Mouse (Mus musculus): Measurements from ENCODE around the gene Tle3. TPM values are rescaled to one million over a fixed set of nuclear protein-coding genes. Genes with fewer than 3 reads are reported as not detected.

The Tle3 gene
- total RNA-seq (2021), result 10 to 100 TPM; 54.3 to 58.3 TPM
- long read RNA-seq, experiment 1, partial matches to known transcripts, result 9 of 12 reads
- long read RNA-seq, experiment 1, other reads (novel, unspliced or antisense), result 3 of 12 reads
- long read RNA-seq, experiment 2, partial matches to known transcripts, result 9 of 10 reads
- long read RNA-seq, experiment 2, other reads (novel, unspliced or antisense), result 1 of 10 reads

DNA sequence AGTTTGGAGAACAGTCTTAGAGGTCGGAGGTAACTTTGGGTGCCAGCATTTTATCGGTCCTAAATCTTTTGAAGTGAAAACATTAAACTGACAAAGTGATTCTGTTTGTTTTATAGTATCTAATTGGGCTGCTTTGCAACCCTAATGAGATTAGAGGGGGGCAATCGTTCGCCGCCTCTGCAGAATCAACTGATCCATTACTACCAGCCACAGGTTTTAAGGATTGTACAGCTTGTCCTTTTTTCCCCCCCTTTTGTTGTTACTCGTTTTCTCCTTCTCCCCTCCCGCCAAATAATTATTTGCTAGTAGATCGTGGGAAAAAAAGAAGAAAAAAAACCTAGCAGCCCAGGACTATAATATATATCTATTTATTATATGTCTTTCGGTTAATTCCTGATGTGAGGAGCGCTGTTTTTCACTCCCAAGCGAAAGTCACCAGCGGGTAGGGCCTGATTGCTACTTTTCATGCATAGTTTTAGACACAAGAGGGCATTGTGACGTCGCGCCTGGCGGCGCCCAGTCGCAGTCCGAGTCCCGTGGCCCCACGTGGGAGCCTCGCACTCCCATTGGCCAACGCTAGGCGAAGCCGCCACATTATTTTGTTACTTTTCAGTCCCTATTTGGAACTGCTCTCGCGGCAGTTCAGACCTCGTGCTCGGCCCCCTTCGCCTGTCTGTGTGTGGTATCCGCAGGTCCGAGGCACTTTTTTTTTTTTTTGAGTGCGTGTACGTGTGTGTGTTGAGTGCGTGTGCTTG, at the start of gene Tle3:
Tle3 (plus strand) TSS at position 612 of the 755 bp plus-strand sequence.
- peak; percentile 98 to 99 for DNase-seq (ENCODE audit: low spot score in 2 of 2)

- no peak for DNase-seq (ENCODE audit: low spot score in 2 of 2)
Observed at GRCm38 (mm10) chr9:61323221-61323620, 48.9 kb upstream of the Tle3 start.

DNA sequence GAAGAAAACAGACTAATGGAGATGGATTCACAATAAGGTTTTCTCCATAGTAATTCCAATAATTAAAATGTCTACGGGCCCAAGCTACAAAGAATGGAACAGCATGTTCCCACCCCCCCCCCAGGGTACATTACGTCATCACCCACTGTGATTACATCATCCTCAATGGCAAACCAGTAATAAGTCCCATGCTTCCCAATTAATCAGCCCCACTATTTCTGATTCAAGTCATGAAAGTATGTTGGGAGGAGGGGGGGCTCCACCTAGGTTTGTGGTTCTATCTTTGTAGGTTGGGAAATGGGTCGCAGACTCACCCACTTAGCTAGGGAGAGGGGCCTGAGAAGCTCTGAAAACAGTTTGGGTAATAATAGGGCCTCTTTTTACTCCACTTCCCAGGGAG, 48.3 kb upstream of the Tle3 start:
- no peak for DNase-seq (ENCODE audit: low spot score in 2 of 2)

DNA sequence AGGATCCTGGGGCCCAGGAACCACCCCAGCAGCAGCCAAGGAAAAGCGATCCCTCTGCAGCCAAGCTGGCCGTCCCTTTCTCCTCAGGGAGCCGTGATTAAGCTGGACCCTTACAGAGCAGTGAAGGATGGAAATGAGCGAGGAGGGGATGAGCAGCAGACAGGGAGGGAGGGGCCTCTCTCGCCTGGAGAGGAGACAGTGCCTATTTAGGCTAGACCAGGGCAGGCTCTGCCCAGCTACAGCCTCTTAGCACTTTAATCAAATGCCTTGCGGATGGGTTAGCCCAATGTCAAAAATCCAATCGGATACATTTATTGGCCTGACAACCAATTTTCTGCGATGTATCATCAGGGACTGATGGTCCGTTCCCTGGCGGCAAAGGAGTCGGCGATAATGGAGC, 47.8 kb upstream of the Tle3 start:
- no peak for DNase-seq (ENCODE audit: low spot score in 2 of 2)

GRCm38 (mm10) chr9:61325012-61325411, 47.2 kb upstream of the Tle3 start:
- no peak for DNase-seq (ENCODE audit: low spot score in 2 of 2)

DNA sequence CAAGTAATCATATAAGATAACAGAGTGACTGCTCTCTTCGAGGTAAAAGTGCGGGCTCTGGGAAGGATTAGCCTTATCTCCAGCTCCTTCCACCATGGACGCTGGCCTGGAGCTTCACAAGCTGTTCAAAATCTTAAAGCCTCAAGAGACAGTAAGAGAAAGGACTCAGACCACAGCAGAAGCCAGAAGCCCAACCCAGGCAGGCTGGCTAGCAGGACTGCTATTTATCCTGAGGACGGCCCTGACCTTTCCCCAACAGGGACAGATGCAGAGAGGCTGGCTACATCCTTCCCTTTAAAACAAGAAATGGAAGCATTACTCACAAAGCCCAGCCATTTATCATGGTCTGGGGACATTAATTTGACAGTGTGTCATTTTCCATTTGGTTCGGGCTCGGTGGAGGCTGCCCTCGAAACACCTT, 46.2 kb upstream of the Tle3 start:
- no peak for DNase-seq (ENCODE audit: low spot score in 2 of 2)

- DNase-seq (ENCODE audit: low spot score in 2 of 2), result no peak
Observed at GRCm38 (mm10) chr9:61326922-61327321, 45.2 kb upstream of the Tle3 start.

- no peak for DNase-seq (ENCODE audit: low spot score in 2 of 2)
Observed at GRCm38 (mm10) chr9:61328173-61328572, 44.0 kb upstream of the Tle3 start.

DNA sequence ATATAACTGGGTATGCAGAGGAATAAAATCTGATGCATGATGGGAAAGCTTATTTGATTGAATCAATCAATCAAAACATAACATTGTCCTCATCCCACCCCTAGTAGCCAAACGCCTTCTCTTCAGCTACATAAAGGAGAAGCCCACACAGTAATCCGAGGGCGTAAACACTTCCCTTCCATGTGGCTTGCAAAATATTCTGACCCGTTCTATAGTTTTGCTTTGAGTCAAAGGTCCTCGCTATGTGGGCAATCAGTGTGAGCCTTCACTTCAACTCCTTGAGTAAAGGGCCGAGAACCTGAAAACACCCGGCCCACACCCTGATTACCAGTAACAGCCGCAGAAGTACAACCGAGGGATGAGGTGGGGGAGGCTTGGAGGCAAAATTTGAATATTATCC, 41.4 kb upstream of the Tle3 start:
- no peak for DNase-seq (ENCODE audit: low spot score in 2 of 2)

- no peak for DNase-seq (ENCODE audit: low spot score in 2 of 2)
Observed at GRCm38 (mm10) chr9:61332226-61332936, 39.8 kb upstream of the Tle3 start.

DNA sequence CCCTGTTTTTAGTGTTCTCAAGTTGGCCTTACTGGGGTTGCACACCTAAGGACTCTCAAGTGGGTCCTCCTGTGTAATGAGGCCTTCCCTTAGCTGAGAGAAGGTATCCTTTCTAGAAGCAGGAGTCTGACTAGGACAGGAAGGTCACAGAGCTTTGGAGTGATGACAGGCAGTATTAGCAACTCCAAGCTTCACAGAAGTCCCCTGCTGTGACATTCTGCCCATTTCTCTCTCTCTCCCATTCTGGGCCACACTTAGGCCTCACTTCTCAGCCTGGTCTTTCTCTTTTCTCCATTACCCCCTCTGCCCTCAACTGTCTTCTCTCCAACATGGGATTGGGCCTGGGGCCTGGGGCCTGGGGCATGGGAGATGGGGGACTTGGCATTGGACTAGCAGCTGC, 36.0 kb upstream of the Tle3 start:
- no peak for DNase-seq (ENCODE audit: low spot score in 2 of 2)

GRCm38 (mm10) chr9:61336591-61337587, 35.3 kb upstream of the Tle3 start:
- DNase-seq (ENCODE audit: low spot score in 2 of 2), result no peak

GRCm38 (mm10) chr9:61337665-61338064, 34.5 kb upstream of the Tle3 start:
- no peak for DNase-seq (ENCODE audit: low spot score in 2 of 2)

DNA sequence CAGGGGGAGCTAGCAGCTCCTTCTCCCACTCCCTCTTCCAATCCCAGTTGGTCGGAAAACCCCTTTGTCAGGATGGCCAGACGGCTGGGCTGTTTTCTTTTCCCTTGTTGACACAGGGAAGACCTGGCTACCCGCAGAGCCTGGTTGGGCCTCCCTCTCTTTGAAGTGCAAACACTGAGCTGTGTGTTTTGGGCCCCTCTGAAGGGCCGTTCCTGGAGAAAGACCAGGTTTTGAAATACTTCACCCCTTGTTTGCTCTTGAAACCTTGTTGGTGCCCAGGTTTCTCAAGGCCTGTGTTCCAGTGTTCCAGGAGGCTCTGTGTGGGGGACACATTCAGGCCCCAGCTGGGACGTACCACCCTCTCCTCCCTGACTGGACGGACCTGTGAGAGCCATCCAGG, 32.9 kb upstream of the Tle3 start:
- no peak for DNase-seq (ENCODE audit: low spot score in 2 of 2)

DNA sequence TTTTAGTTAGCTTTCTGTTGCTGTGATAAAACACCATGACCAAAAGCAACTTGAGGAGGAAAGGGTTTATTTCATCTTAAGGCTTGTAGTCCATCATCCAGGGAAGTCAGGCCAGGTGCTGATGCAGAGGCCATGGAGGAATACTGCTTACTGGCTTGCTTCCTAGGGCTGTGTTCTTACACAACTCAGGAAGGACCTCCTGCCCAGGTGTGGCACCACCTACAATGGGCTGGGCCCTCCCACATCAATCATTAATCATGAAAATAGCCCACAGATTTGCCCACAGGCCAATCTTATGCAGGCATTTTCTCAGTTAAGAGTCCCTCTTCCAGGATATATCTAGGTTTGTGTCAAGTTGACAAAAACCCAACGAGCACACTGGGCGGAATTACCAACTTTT, 31.8 kb upstream of the Tle3 start:
- DNase-seq (ENCODE audit: low spot score in 2 of 2), result no peak

- no peak for DNase-seq (ENCODE audit: low spot score in 2 of 2)
Observed at GRCm38 (mm10) chr9:61342297-61342696, 29.9 kb upstream of the Tle3 start.

GRCm38 (mm10) chr9:61344684-61345083, 27.5 kb upstream of the Tle3 start:
- DNase-seq (ENCODE audit: low spot score in 2 of 2), result no peak

GRCm38 (mm10) chr9:61347011-61347410, 25.2 kb upstream of the Tle3 start:
- no peak for DNase-seq (ENCODE audit: low spot score in 2 of 2)

DNA sequence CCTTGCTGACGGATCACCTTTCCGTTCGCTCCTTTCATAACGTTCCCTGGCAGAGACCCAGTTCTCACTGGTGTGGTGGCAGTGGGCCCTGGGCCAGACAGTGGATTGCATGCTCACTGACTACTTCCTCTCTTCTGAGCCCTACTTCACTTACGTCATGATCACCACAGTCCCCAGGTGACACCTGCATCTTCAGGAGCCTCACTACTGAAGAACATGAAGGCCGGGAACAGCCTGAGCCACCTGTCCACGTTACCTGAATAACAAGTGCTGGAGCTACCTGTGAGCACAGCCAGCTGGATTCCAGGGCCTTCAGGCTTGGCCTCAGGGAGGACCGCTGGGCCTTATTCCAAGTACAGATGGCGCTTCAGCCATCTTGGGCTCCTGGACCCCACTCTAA, 24.1 kb upstream of the Tle3 start:
- DNase-seq (ENCODE audit: low spot score in 2 of 2), result no peak

GRCm38 (mm10) chr9:61348616-61349015, 23.6 kb upstream of the Tle3 start:
- DNase-seq (ENCODE audit: low spot score in 2 of 2), result no peak

GRCm38 (mm10) chr9:61349697-61350096, 22.5 kb upstream of the Tle3 start:
- DNase-seq (ENCODE audit: low spot score in 2 of 2), result no peak
